Mouse (Mus musculus) ovary, adult 18-20 months (tissue): ENCODE measurements around the gene Rpl32.

Experiments used
- DNase-seq: peaks from one replicate; pipeline ENCODE4 v3.0.0; 2022; ENCODE audit warnings: low spot score, mixed read lengths

The Rpl32 gene

DNA sequence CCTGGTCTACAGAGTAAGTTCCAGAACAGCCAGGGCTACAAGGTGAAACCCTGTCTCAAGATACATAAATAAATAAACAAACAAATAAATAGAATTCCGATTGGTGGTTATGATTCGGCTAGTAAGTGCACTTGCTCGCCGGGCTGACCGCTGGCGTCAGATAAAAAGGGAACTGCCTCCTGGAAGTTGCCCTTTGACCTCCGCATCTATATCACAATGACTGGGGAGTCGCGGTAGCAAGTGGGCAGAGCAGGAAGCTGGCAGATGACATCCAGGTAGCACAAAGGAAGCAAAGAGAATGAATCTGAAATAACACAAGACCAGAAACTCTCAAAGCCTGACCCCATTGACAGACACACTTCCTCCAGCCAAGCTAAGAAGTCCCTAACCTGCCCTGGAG, 41.2 kb downstream of the Rpl32 start:
- DNase-seq, result no peak

GRCm38 (mm10) chr6:115764179-115764578, 44.4 kb downstream of the Rpl32 start:
- peak; percentile 18 for DNase-seq

- no peak for DNase-seq
Measured at GRCm38 (mm10) chr6:115761995-115762756, 46.4 kb downstream of the Rpl32 start, which contains the start of gene Tmem40. Tmem40 (minus strand) TSS chr6:115762410.

- no peak for DNase-seq
Measured at GRCm38 (mm10) chr6:115760982-115761381, 47.6 kb downstream of the Rpl32 start.

DNA sequence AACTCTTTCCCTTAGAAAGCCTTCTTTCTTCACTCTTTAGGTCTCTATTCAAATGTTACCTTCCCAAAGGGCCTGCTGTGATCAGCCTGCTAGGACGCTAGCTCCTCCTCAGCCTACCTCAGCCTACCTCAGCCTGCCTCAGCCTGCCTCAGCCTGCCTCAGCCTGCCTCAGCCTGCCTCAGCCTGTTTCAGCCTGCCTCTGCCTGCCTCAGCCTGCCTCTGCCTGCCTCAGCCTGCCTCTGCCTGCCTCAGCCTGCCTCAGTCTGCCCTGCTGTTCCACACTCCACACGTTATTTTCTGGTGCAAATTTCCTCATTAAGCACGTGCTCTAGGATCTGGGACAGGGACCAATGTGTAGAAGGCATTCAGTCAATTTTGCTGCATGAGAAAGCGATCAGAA, 48.4 kb downstream of the Rpl32 start:
- no peak for DNase-seq

DNA sequence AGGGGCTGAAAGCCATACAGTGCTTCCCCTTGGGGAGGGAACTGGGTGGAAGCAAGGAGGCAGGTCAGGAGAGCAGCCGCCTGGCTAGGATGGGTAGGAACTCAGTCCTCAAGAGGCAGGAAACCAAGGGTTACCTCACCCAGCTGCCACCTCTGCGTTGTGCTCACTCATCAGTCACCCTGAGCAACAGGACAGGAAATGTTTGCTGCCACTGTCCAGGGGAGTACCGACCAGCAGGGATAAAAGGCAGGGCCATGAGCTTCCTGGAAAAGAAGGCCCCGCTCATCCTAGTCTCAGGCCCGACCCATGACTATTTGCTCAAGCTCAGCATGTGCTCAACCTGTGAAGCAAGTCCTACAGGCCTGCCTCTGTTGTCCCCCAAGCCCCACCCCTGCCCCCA, 49.1 kb downstream of the Rpl32 start:
- DNase-seq, result no peak

DNA sequence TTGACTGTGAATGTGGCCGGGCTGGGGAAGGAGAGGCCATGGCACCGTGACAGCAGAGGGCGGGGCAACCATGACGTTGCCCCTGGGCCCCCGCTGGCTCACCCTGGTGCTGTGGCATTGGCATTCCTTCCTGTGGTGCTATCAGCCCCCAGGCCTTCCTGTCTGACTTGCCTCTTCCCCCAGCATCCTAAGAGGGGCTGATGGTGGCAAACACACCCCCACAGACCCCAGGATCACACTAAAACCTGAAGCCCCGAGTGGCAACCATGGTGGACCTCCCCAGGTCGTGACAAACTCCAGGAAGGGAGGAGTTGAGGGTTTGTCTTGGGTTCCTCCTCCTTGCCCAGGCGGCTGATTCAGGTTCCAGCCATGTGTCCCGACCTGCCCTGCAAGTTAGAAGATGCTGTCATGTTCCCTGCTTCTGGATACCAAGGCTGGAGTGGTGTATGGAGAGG, 49.5 kb downstream of the Rpl32 start:
- DNase-seq, result no peak

GRCm38 (mm10) chr6:115755536-115755935, 53.0 kb downstream of the Rpl32 start:
- DNase-seq, result no peak
